Mouse (Mus musculus): Measurements from ENCODE around the gene Sgce. TPM values are rescaled to one million over a fixed set of nuclear protein-coding genes. Genes with fewer than 3 reads are reported as not detected.

Sgce gene
- polyA plus RNA-seq, 1 experiment from 2014 or later, result 50.6 TPM

DNA sequence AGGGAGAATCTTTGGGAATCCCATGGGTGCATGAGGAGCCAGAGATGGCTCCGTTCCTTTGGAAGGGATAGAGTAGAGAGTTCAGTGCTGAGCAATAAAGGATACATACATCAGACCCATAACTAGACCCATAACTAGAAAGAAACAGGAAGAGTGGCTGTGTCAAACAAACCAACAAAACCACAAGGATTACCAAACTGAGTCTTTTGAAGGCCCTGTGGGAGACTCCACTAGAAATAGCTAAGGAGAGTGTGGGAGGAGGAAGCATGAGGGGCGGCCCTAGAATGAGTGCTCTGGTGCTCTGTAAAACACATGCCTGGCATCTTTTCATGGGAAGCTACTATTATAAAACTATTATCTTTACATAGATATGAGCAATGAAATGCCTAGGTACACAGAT is 18.7 kb downstream of the Sgce start:
- Histone ChIP-seq H3K4me1 (replicated peaks; ENCODE audit: insufficient read depth, low read length) (no peaks in the 10 kb centered on the region), H3K9ac (ENCODE audit: low read depth, low read length) (no peak overlapping the region), H3K27me3 (ENCODE audit: insufficient read depth, low read length) (no peaks in the 10 kb centered on the region), H3K9me3 (replicated peaks; ENCODE audit: low read length) (no peaks in the 10 kb centered on the region), H3K27ac (no peak overlapping the region), H3K4me3 (replicated peaks; ENCODE audit: low read depth, low read length) (no peak overlapping the region), H3K36me3 (ENCODE audit: insufficient read depth, low read length) (no peaks in the 10 kb centered on the region), H3K4me2 (ENCODE audit: low read length) (no peak overlapping the region)
- no peak for TF ChIP-seq CTCF (IDR thresholded peaks at IDR 0.05; ENCODE audit: low read depth)
- 95% methylated on average over 2 of the region's 2 CpGs for WGBS
- ATAC-seq (replicated peaks; ENCODE audit: low FRiP score, low read depth) (no peak), DNase-seq (ENCODE audit: low spot score) (no peak)

DNA sequence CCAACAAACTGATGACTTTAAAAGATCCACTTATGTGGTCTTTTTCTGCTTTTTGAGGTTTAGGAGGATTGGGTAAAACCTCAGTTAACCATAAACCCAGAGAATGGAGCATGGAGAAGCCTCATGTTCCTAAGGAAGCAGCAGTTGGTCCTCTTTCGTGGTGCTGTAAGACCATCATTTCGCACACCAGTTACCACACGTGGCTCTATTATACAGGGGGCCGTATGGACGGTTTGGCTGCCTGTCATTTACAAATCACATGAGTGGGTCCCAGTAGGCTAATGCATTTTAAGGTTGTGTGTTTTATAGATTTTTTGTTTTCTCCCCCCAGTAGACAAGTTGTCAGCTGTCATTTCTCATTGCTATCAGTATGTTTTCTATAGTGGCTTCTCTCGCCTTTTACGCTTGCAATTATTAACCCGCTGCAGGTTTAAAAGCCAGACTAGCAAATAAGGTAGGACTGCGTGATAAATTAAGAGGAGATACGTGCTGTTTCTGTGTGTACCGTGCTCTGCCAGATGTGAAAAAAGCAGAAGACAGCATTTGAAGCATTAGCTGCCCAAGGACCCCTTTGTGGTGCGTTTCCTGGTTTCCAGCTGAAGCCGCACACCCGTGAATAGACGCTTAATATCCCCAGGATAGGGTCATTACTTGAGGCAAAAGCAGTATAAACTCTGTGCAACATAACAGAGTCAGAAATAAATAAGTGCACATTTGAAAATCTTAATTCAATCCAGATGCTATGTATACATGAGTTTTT is 22.8 kb downstream of the Sgce start:
- TF ChIP-seq CTCF (IDR thresholded peaks at IDR 0.05; ENCODE audit: low read depth), result no peak
- 59% methylated on average over 15 of the region's 15 CpGs for WGBS
- Histone ChIP-seq H3K4me1 (replicated peaks; ENCODE audit: insufficient read depth, low read length) (no peaks in the 10 kb centered on the region), H3K4me3 (replicated peaks; ENCODE audit: low read depth, low read length) (no peak overlapping the region), H3K9me3 (replicated peaks; ENCODE audit: low read length) (no peaks in the 10 kb centered on the region), H3K4me2 (ENCODE audit: low read length) (no peak overlapping the region), H3K27me3 (ENCODE audit: insufficient read depth, low read length) (no peaks in the 10 kb centered on the region), H3K27ac (no peak overlapping the region), H3K36me3 (ENCODE audit: insufficient read depth, low read length) (no peaks in the 10 kb centered on the region), H3K9ac (ENCODE audit: low read depth, low read length) (no peak overlapping the region)
- DNase-seq (ENCODE audit: low spot score) (no peak), ATAC-seq (replicated peaks; ENCODE audit: low FRiP score, low read depth) (no peak)

DNA sequence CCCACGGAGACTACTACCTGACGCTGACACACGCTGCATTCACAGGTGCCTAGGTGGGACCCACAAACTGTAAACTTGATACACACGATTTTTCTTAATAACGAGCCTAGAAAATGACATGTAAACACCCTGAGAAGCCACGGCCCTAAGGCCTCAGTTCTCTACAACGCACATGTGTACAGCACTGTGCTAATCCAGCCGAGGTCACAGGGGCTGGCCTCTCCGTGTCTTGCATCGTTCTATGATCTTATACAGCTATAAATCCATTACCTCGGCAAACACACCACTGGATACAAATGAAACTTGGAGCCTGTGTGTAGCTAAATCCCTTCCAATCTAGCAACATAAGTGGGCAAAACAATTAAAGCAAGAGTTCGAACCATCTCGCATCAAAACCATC is 24.3 kb downstream of the Sgce start:
- no peaks in the 10 kb centered on the region for H3K27me3 ChIP-seq (ENCODE audit: insufficient read depth, low read length)
- H3K9ac ChIP-seq (ENCODE audit: low read depth, low read length), result no peak overlapping the region
- H3K9me3 ChIP-seq (replicated peaks; ENCODE audit: low read length), result no peaks in the 10 kb centered on the region
- no peaks in the 10 kb centered on the region for H3K4me1 ChIP-seq (replicated peaks; ENCODE audit: insufficient read depth, low read length)
- no peaks in the 10 kb centered on the region for H3K36me3 ChIP-seq (ENCODE audit: insufficient read depth, low read length)
- no peak overlapping the region for H3K4me3 ChIP-seq (replicated peaks; ENCODE audit: low read depth, low read length)
- no peak for ATAC-seq (replicated peaks; ENCODE audit: low FRiP score, low read depth)
- 79% methylated on average over 13 of the region's 13 CpGs for WGBS
- TF ChIP-seq CTCF (IDR thresholded peaks at IDR 0.05; ENCODE audit: low read depth), result no peak
- no peak overlapping the region for H3K4me2 ChIP-seq (ENCODE audit: low read length)
- DNase-seq (ENCODE audit: low spot score), result no peak
- H3K27ac ChIP-seq, result no peak overlapping the region

DNA sequence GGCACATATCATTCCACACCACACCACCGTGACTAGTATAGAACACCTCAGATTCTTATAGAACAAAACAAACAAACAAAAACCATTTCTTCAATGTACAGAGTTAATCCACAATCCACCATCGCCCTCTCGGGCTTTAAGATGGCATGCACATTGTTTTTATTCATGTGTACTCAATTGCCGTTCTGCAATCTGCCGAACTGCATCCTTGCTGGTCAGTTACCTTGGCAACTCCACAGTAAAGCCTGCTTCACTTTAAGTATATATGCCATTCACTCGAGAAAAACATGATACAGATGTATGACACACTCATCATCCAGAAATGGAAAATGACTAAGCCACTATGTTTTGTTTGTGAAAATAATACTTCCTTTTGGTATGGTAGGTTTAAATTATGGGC is 24.9 kb downstream of the Sgce start:
- Histone ChIP-seq H3K9me3 (replicated peaks; ENCODE audit: low read length) (no peaks in the 10 kb centered on the region), H3K4me2 (ENCODE audit: low read length) (no peak overlapping the region), H3K9ac (ENCODE audit: low read depth, low read length) (no peak overlapping the region), H3K27me3 (ENCODE audit: insufficient read depth, low read length) (no peaks in the 10 kb centered on the region), H3K27ac (no peak overlapping the region), H3K36me3 (ENCODE audit: insufficient read depth, low read length) (no peaks in the 10 kb centered on the region), H3K4me1 (replicated peaks; ENCODE audit: insufficient read depth, low read length) (no peaks in the 10 kb centered on the region), H3K4me3 (replicated peaks; ENCODE audit: low read depth, low read length) (no peak overlapping the region)
- ATAC-seq (replicated peaks; ENCODE audit: low FRiP score, low read depth), result no peak
- WGBS, result 75% methylated on average over 6 of the region's 6 CpGs
- no peak for TF ChIP-seq CTCF (IDR thresholded peaks at IDR 0.05; ENCODE audit: low read depth)
- DNase-seq (ENCODE audit: low spot score), result no peak

DNA sequence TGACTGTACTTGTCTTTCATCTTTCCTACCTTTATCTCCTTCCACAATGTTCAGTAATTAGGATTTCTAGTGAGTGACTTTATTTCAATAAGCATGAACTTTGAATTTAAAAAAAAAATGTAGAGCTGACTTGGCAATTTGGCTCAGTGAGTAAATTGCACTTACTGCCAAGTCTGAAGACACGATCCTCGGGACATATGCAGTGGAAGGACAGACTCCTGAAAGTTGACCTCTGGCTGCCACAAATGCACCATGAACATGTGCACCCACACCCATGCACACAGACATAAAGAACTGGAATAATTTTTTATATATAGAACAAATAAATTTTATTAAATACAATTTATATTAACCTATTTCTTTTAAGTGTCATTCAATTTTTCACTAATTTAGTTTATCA is 29.7 kb downstream of the Sgce start:
- Histone ChIP-seq H3K36me3 (ENCODE audit: insufficient read depth, low read length) (no peaks in the 10 kb centered on the region), H3K9ac (ENCODE audit: low read depth, low read length) (no peak overlapping the region), H3K27ac (no peak overlapping the region), H3K4me2 (ENCODE audit: low read length) (no peak overlapping the region), H3K4me1 (replicated peaks; ENCODE audit: insufficient read depth, low read length) (no peaks in the 10 kb centered on the region), H3K4me3 (replicated peaks; ENCODE audit: low read depth, low read length) (no peak overlapping the region), H3K27me3 (ENCODE audit: insufficient read depth, low read length) (no peaks in the 10 kb centered on the region), H3K9me3 (replicated peaks; ENCODE audit: low read length) (no peaks in the 10 kb centered on the region)
- no peak for ATAC-seq (replicated peaks; ENCODE audit: low FRiP score, low read depth)
- DNase-seq (ENCODE audit: low spot score), result no peak
- TF ChIP-seq CTCF (IDR thresholded peaks at IDR 0.05; ENCODE audit: low read depth), result no peak
- WGBS, result 70% methylated on average over 2 of the region's 2 CpGs

DNA sequence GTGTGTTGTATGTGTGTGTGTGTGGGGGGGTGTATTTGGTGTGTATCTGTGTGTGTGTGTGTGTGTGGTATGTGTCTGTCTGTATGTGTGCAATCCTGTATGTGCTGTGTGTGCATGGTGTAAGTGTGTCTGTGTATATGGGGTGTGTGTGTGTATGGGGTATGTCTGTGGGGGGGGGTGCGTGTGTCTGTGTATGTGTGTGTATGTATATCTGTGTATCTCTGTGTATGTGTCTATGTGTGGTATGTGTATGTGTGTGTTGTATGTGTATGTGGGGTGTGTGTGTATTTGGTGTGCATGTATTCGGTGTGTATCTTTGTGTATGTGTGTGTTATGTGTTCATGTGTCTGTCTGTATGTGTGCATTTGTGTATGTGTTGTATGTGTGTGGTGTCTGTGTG is 30.8 kb downstream of the Sgce start:
- TF ChIP-seq CTCF (IDR thresholded peaks at IDR 0.05; ENCODE audit: low read depth), result no peak
- WGBS, result 95% methylated on average over 2 of the region's 2 CpGs
- no peaks in the 10 kb centered on the region for H3K36me3 ChIP-seq (ENCODE audit: insufficient read depth, low read length)
- no peak overlapping the region for H3K4me2 ChIP-seq (ENCODE audit: low read length)
- H3K9me3 ChIP-seq (replicated peaks; ENCODE audit: low read length), result no peaks in the 10 kb centered on the region
- DNase-seq (ENCODE audit: low spot score) (no peak), ATAC-seq (replicated peaks; ENCODE audit: low FRiP score, low read depth) (no peak)
- H3K9ac ChIP-seq (ENCODE audit: low read depth, low read length), result no peak overlapping the region
- no peak overlapping the region for H3K27ac ChIP-seq
- H3K4me1 ChIP-seq (replicated peaks; ENCODE audit: insufficient read depth, low read length), result no peaks in the 10 kb centered on the region
- no peaks in the 10 kb centered on the region for H3K27me3 ChIP-seq (ENCODE audit: insufficient read depth, low read length)
- no peak overlapping the region for H3K4me3 ChIP-seq (replicated peaks; ENCODE audit: low read depth, low read length)

DNA sequence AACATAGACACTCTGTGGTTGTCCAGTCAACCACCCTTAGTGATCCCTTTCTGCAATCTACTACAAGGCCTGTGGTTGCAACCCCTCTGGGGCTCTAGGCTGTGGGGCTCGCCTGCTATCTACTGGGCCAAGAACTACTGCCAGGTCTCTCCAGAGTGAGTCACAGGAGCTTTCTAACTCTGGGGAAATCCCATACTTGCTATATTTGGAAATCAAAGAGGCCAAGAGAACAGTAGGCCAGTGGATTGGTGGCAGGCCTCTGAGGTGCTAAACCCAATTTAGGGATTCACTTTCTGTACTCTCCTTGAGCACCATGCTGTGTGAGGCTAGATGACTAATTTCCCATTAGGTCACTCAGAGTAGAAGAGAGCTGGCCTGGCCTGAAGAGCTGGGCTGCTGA is 38.0 kb downstream of the Sgce start:
- Histone ChIP-seq H3K27ac (no peak overlapping the region), H3K4me1 (replicated peaks; ENCODE audit: insufficient read depth, low read length) (no peaks in the 10 kb centered on the region), H3K36me3 (ENCODE audit: insufficient read depth, low read length) (no peaks in the 10 kb centered on the region), H3K9me3 (replicated peaks; ENCODE audit: low read length) (no peaks in the 10 kb centered on the region), H3K27me3 (ENCODE audit: insufficient read depth, low read length) (no peaks in the 10 kb centered on the region), H3K4me2 (ENCODE audit: low read length) (no peak overlapping the region), H3K4me3 (replicated peaks; ENCODE audit: low read depth, low read length) (no peak overlapping the region), H3K9ac (ENCODE audit: low read depth, low read length) (no peak overlapping the region)
- DNase-seq (ENCODE audit: low spot score), result no peak
- no peak for TF ChIP-seq CTCF (IDR thresholded peaks at IDR 0.05; ENCODE audit: low read depth)
- no peak for ATAC-seq (replicated peaks; ENCODE audit: low FRiP score, low read depth)
- WGBS, result 91% methylated on average over 1 of the region's 1 CpGs
